Mouse (Mus musculus) gastrocnemius, postnatal 36 days (tissue): ENCODE measurements around the gene Skap1. TPM values are rescaled to one million over a fixed set of nuclear protein-coding genes. Genes with fewer than 3 reads are reported as not detected.

Source experiments
- DNase-seq, 2 experiments: peaks; one replicate each; pipeline ENCODE4 v3.0.0; 2022
- intact Hi-C: fragments of 180-260 bp; cut with DNase I; formaldehyde crosslinking; loops from one replicate; pipeline ENCODE4 v1.15.1; 2025
- long read RNA-seq, 2 experiments: library from polyadenylated mRNA; stranded (forward); transcript quantifications; one replicate each; pipeline ENCODE4 v2.0.0; 2021
- total RNA-seq, 2 experiments: library from RNA; stranded (reverse); gene quantifications; 2 replicates each; pipeline ENCODE4 v1.2.3; 2021

Skap1 gene
- 1 to 10 TPM in 1 of 2 experiments, not detected in 1; 1.6 TPM for total RNA-seq
- long read RNA-seq, experiment 1: 0 reads
- long read RNA-seq, experiment 2, partial matches to known transcripts: 0 of 1 reads
- long read RNA-seq, experiment 2, other reads (novel, unspliced or antisense): 1 of 1 reads

- intact Hi-C loops: no loop called here
- no peak for DNase-seq
These were observed at the start of gene Skap1 for GRCm38 (mm10) chr11:96463986-96464715. Skap1 (plus strand) TSS chr11:96464593.

DNA sequence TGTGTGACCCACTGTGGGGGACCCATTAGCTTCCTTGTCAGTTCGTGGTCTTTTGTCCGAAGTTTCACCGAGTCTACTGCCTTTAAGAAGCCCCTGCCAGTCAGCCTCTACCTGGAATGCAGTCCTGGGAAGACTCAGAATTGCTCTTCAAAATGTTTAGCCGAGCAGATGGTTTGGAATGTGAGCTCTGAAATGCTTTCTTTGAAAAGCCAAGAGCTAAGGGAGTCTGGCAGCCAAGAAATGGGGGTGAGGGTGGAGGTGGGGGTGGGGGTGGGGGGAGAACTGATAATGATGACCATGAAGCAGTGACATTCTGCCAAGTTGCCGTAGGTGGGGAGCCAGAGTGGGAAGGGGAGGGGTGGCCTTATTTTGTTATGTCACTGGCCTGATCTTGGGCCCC lies 43.3 kb upstream of the Skap1 start:
- DNase-seq: no peak
- intact Hi-C loops: no loop called here

DNA sequence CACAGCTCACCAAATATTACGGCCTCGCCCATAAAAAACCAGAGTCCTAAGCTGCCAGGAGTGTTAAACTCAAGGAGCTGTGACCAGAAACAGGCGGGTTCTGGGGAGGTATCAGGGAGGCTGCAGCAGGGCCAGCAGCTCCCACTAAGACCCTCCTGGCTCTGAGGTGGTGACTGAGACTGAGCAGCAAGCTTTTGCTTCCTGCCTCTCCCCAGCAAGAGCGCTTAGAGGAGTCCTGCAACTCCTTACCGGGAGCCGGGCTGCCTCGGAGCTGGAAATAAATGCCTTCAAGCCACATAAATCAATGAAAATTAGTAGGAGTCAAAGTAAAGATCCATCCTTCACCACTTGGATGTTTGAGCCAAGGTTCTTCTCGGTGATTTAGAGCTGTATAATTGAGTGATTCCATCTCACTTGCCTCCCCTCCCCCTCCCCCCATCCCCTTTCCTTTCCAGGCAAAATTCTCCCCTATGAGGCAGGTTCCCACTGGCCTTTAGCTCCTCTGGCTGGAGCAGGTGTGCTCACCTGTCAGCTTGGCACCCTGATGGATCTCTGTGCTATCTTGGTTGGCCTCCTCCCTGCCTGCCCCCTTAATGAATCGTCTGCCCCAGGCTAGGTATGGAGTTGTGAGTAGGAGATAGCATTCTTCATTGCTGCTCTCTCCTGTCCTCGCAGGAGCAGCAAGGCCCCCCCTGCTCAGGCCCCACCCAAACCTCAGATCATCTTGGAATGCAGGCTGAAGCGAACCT lies 42.7 kb upstream of the Skap1 start:
- intact Hi-C loops: no loop called here
- no peak for DNase-seq

- intact Hi-C loops: no loop called here
- no peak for DNase-seq
These were observed 39.2 kb upstream of the Skap1 start for GRCm38 (mm10) chr11:96425193-96425592.

- intact Hi-C loops: no loop called here
- no peak for DNase-seq
These were observed 38.2 kb upstream of the Skap1 start for GRCm38 (mm10) chr11:96426191-96426590.

- DNase-seq: no peak
- intact Hi-C loops: no loop called here
These were observed 37.6 kb upstream of the Skap1 start for GRCm38 (mm10) chr11:96426805-96427204.

GRCm38 (mm10) chr11:96429062-96429461 lies 35.3 kb upstream of the Skap1 start:
- intact Hi-C loops: no loop called here
- no peak for DNase-seq

GRCm38 (mm10) chr11:96429891-96430290 lies 34.5 kb upstream of the Skap1 start:
- intact Hi-C loops: no loop called here
- no peak for DNase-seq

GRCm38 (mm10) chr11:96431871-96432270 lies 32.5 kb upstream of the Skap1 start:
- no peak for DNase-seq
- intact Hi-C loops: no loop called here

DNA sequence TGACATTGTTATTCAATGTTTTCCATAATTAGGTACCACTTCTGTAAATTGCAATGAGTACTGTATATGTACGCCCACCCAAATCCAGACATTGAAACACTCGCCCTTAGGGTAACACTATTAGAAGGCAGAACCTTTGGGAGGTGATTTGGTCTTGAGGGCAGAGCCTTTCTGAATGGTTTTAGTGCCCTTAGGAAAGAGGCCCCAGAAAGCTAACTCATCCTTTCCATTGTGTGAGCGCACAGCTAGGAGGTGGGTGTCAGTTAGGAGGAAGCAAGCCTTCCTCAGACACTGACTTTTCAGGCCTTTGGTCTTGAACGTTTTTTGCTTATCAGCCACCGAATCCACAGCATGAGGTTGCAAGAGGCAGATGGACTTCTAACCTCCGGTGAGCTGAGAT lies 29.5 kb upstream of the Skap1 start:
- intact Hi-C loops: no loop called here
- DNase-seq: no peak

- intact Hi-C loops: no loop called here
- no peak for DNase-seq
These were observed 27.9 kb upstream of the Skap1 start for GRCm38 (mm10) chr11:96436525-96436924.

GRCm38 (mm10) chr11:96438787-96439186 lies 25.6 kb upstream of the Skap1 start:
- DNase-seq: peak in 1 of 2 experiments; percentile 18

DNA sequence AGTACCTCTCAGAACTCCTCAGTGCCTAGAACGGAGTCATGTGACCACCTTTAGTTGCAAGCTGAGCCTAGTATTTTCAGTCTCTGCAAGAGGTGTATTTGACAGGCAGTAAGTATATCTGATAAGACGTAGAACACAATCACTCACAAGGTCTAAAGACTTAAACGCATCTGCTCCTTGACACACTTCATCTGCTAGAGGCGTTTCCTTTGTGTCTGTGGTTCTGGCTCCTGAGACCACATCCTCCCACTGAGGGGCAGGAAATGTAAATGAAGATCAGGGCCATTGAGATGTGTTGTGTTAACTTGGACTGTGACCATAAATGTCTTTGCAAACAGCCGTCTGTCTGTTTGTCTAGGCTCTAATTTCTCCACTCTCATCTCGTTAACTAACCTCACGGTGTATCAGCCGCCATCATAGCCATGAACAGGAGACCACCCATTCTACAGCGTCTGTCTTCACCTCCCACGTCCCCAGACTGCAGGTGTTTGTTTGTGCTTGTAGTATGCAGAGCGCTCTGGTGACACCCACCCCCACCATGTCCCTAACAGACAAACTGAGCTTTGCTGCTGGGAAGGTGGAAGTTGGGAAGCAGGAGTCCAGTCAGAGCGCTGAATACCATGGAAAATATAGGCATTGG lies 22.7 kb upstream of the Skap1 start:
- intact Hi-C loops: no loop called here
- no peak for DNase-seq

More at GRCm38 (mm10) chr11:96438787-96439186, 25.6 kb upstream of the Skap1 start:
- intact Hi-C loops: no loop called here

DNA sequence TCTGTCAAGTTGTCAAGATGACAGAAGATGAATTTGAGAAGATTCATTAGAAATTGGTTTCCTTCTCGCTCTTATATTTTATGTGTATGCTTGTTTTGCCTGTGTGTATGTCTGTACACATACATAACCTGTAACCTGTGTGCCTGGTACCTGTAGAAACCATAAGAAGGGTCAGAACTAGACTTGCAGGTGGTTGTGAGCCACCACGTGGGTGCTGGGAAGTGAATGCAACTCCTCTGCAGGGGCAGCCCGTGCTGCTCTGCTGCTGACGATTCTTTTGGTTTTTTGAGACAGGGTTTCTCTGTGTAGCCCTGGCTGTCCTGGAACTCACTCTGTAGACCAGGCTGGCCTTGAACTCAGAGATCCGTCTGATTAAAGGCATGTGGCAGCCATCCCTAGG lies 21.9 kb upstream of the Skap1 start:
- no peak for DNase-seq
- intact Hi-C loops: no loop called here

GRCm38 (mm10) chr11:96447931-96448330 lies 16.5 kb upstream of the Skap1 start:
- DNase-seq: no peak
- intact Hi-C loops: no loop called here

GRCm38 (mm10) chr11:96455111-96455510 lies 9.3 kb upstream of the Skap1 start:
- no peak for DNase-seq
- intact Hi-C loops: no loop called here

- no peak for DNase-seq
- intact Hi-C loops: no loop called here
These were observed 8.6 kb upstream of the Skap1 start for GRCm38 (mm10) chr11:96455699-96456326.

GRCm38 (mm10) chr11:96456508-96457305 lies 7.7 kb upstream of the Skap1 start:
- intact Hi-C loops: no loop called here

GRCm38 (mm10) chr11:96461766-96462165 lies 2.6 kb upstream of the Skap1 start:
- intact Hi-C loops: no loop called here

More at GRCm38 (mm10) chr11:96456508-96457305, 7.7 kb upstream of the Skap1 start:
- no peak for DNase-seq

DNA sequence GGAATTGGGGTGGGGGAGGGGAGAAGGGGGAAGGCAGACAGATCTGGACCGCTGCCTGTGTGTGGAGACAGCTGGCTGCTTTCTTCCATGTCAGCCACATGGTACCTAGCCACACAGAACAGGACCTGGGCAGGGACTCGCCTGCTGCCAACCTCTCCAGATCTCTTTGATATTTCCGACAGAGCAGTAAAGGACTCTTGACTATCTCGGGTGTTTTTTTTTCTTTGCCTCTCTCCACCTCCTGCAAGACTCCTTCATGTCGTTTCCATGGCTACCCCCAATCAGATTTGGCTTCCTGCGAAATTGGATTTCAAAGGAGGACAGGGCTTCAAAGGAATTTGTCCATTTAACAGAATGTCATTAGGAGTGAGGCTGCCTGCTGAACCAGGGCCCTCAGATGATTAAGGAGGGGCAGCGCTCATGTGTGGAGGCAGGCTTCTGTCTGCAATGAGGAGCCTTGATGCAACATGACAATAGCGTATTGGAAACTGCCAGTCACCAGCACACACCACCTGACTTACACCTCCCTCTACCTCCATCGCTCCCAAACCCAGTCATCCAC lies 2.1 kb upstream of the Skap1 start:
- intact Hi-C loops: no loop called here
- DNase-seq: no peak

More at GRCm38 (mm10) chr11:96461766-96462165, 2.6 kb upstream of the Skap1 start:
- no peak for DNase-seq
